Mouse (Mus musculus): Measurements from ENCODE around the gene Snip1. TPM values are rescaled to one million over a fixed set of nuclear protein-coding genes. Genes with fewer than 3 reads are reported as not detected.
A peak's percentile ranks its signal among the peaks of the same experiment; 100 is the strongest.

Gene Snip1
- polyA plus RNA-seq, 1 experiment from 2014 or later = 10.8 TPM

- Histone ChIP-seq H3K27me3 (ENCODE audit: insufficient read depth, low read length) (no peaks in the 10 kb centered on the region), H3K4me2 (ENCODE audit: low read depth, low read length) (peak within 1 kb of the TSS; percentile 96), H3K9ac (replicated peaks) (peak within 1 kb of the TSS; percentile 81), H3K4me1 (ENCODE audit: insufficient read depth) (peaks cover 11% of the 10 kb centered on the region), H3K36me3 (replicated peaks; ENCODE audit: insufficient read depth, low read length) (peaks cover 17% of the 10 kb centered on the region), H3K9me3 (ENCODE audit: low read length) (no peaks in the 10 kb centered on the region), H3K27ac (ENCODE audit: low read depth) (peak within 1 kb of the TSS; percentile 80), H3K4me3 (ENCODE audit: low read depth, low read length) (peak within 1 kb of the TSS; percentile 85)
- ATAC-seq (peak; percentile 20; the same call in 1 of the 2 replicates), DNase-seq (peak; percentile 70)
- WGBS (ENCODE audit: insufficient replicate concordance) = 2% methylated on average over 26 of the region's 26 CpGs
- TF ChIP-seq CTCF (IDR thresholded peaks at IDR 0.05; ENCODE audit: low read depth) = 0 out of 2 replicates have a peak, but pooled peaks have one; percentile 2
- no peak for TF ChIP-seq EP300 (IDR thresholded peaks at IDR 0.05; ENCODE audit: low read depth)
These were observed 760 bp upstream of the Snip1 start, which contains the start of gene Dnali1 for GRCm38 (mm10) chr4:125065517-125066307. Gene Dnali1 (minus strand): TSS chr4:125065703.

DNA sequence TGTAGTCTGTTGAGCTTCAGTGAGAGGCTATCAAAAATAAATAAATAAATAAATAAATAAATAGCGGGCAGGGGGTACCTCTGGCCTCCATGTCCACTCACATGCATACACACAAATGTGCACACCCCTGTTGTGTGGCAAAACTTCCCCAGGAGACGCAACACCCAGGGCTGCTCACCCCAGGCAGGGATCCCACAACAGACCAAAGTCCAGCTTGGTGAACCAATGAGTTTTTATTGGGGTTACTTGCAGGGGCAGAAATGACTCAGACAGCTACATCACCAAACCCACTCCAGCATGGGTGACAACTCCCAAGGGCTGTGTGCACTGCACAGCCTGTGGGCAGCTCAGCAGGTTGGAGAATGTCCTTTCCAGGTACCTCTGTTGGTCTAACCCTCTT lies 11.2 kb downstream of the Snip1 start:
- Histone ChIP-seq H3K9ac (replicated peaks) (no peak overlapping the region), H3K4me2 (ENCODE audit: low read depth, low read length) (no peak overlapping the region), H3K4me1 (ENCODE audit: insufficient read depth) (no peaks in the 10 kb centered on the region), H3K27ac (ENCODE audit: low read depth) (no peak overlapping the region), H3K27me3 (ENCODE audit: insufficient read depth, low read length) (no peaks in the 10 kb centered on the region), H3K4me3 (ENCODE audit: low read depth, low read length) (no peak overlapping the region), H3K36me3 (replicated peaks; ENCODE audit: insufficient read depth, low read length) (peaks cover 31% of the 10 kb centered on the region), H3K9me3 (ENCODE audit: low read length) (no peaks in the 10 kb centered on the region)
- DNase-seq (no peak), ATAC-seq (no peak)
- TF ChIP-seq CTCF (IDR thresholded peaks at IDR 0.05; ENCODE audit: low read depth) = no peak
- no peak for TF ChIP-seq EP300 (IDR thresholded peaks at IDR 0.05; ENCODE audit: low read depth)
- WGBS (ENCODE audit: insufficient replicate concordance) = 81% methylated on average over 2 of the region's 2 CpGs

DNA sequence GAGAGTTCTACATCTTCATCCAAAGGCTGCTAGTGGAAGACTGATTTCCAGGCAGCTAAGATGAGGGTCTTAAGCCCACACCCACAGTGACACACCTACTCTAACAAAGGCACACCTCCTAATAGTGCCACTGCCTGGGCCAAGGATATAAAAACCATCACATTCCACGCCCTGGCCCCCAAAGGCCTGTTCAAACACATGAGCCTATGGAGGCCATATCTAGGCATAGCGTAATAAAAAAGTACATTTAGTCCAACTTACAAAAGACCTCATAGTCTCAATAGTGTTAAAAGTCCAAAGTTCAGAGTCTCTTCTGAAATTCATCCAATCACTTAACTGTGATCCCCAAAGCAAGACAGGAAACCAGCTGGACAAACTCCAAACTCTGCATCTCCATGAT lies 12.2 kb downstream of the Snip1 start:
- Histone ChIP-seq H3K36me3 (replicated peaks; ENCODE audit: insufficient read depth, low read length) (peaks cover 21% of the 10 kb centered on the region), H3K4me2 (ENCODE audit: low read depth, low read length) (no peak overlapping the region), H3K9me3 (ENCODE audit: low read length) (no peaks in the 10 kb centered on the region), H3K9ac (replicated peaks) (no peak overlapping the region), H3K27ac (ENCODE audit: low read depth) (no peak overlapping the region), H3K27me3 (ENCODE audit: insufficient read depth, low read length) (no peaks in the 10 kb centered on the region), H3K4me3 (ENCODE audit: low read depth, low read length) (no peak overlapping the region), H3K4me1 (ENCODE audit: insufficient read depth) (peaks cover under 1% of the 10 kb centered on the region; the same call in 1 of the 2 replicates)
- no peak for TF ChIP-seq EP300 (IDR thresholded peaks at IDR 0.05; ENCODE audit: low read depth)
- no peak for TF ChIP-seq CTCF (IDR thresholded peaks at IDR 0.05; ENCODE audit: low read depth)
- ATAC-seq = no peak
- 84% methylated on average over 2 of the region's 2 CpGs for WGBS (ENCODE audit: insufficient replicate concordance)
- no peak for DNase-seq

GRCm38 (mm10) chr4:125084403-125085345 lies 18.2 kb downstream of the Snip1 start, which contains the start of gene Meaf6:
Gene Meaf6 (plus strand): TSS chr4:125085134.
- TF ChIP-seq EP300 (IDR thresholded peaks at IDR 0.05; ENCODE audit: low read depth) (no peak), CTCF (IDR thresholded peaks at IDR 0.05; ENCODE audit: low read depth) (peak; percentile 79)
- Histone ChIP-seq H3K27me3 (ENCODE audit: insufficient read depth, low read length) (no peaks in the 10 kb centered on the region), H3K27ac (ENCODE audit: low read depth) (peak within 1 kb of the TSS; percentile 97), H3K4me3 (ENCODE audit: low read depth, low read length) (peak within 1 kb of the TSS; percentile 98), H3K9me3 (ENCODE audit: low read length) (no peaks in the 10 kb centered on the region), H3K36me3 (replicated peaks; ENCODE audit: insufficient read depth, low read length) (peaks cover 12% of the 10 kb centered on the region), H3K9ac (replicated peaks) (peak within 1 kb of the TSS; percentile 95), H3K4me1 (ENCODE audit: insufficient read depth) (peaks cover 9% of the 10 kb centered on the region), H3K4me2 (ENCODE audit: low read depth, low read length) (peak within 1 kb of the TSS; percentile 98)
- 4% methylated on average over 59 of the region's 63 CpGs for WGBS (ENCODE audit: insufficient replicate concordance)
- ATAC-seq (peak; percentile 94), DNase-seq (peak; percentile 94)

DNA sequence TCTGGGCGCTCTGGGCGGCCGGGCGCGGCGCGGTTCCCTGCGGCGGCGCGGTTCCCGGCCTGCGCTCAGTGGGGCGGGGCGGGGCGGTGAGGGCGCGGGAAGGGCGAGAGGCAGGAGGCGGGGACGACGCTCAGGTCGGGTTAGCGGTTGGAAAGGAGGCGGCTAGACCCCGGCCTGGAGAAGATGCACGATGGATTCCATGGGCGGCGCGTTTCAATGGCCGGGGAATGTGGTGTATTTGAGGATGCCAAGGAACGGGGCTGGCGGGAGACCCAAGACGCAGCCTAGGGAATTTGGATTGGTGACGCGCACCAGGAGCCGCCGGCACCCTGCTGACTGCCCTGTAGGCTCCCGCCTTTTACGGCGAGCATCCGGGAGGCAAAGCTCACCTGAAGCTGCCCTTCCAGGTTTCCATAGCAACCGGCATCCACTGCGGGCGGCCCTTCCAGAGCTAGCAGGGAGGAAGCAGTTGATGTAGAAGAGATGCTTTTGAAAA lies 18.9 kb downstream of the Snip1 start:
- H3K27me3 ChIP-seq (ENCODE audit: insufficient read depth, low read length) = no peaks in the 10 kb centered on the region
- H3K4me2 ChIP-seq (ENCODE audit: low read depth, low read length) = peak overlapping the region; percentile 98
- peaks cover 9% of the 10 kb centered on the region for H3K4me1 ChIP-seq (ENCODE audit: insufficient read depth)
- peak overlapping the region; percentile 95 for H3K9ac ChIP-seq (replicated peaks)
- ATAC-seq (peak; percentile 97), DNase-seq (peak; percentile 89)
- TF ChIP-seq EP300 (IDR thresholded peaks at IDR 0.05; ENCODE audit: low read depth) (no peak), CTCF (IDR thresholded peaks at IDR 0.05; ENCODE audit: low read depth) (no peak)
- under 1% methylated on average over 44 of the region's 45 CpGs for WGBS (ENCODE audit: insufficient replicate concordance)
- peaks cover 17% of the 10 kb centered on the region for H3K36me3 ChIP-seq (replicated peaks; ENCODE audit: insufficient read depth, low read length)
- H3K27ac ChIP-seq (ENCODE audit: low read depth) = peak overlapping the region; percentile 97
- no peaks in the 10 kb centered on the region for H3K9me3 ChIP-seq (ENCODE audit: low read length)
- H3K4me3 ChIP-seq (ENCODE audit: low read depth, low read length) = peak overlapping the region; percentile 98

Measured in liver, postnatal 0 days (tissue).